Mouse (Mus musculus) ovary, postnatal 14 days (tissue): ENCODE results near the gene Tnp2.
"Not testable (repeated sequence)": the region's sequence is repeated elsewhere in the genome, so short reads cannot be mapped to it uniquely, and the experiment has no call there.

ENCODE experiments used
- DNase-seq: peaks from one replicate; pipeline ENCODE4 v3.0.0; 2022; ENCODE audit warnings: low spot score

Tnp2 gene

GRCm38 (mm10) chr16:10788271-10788670 is at the start of gene Tnp2:
Tnp2 (minus strand) TSS chr16:10788660.
- no peak for DNase-seq

GRCm38 (mm10) chr16:10837903-10838302 is 49.4 kb upstream of the Tnp2 start:
- DNase-seq: no peak

- no peak for DNase-seq
These were observed 48.8 kb upstream of the Tnp2 start for GRCm38 (mm10) chr16:10837250-10837649.

- no peak for DNase-seq
These were observed 47.9 kb upstream of the Tnp2 start for GRCm38 (mm10) chr16:10836388-10836787.

DNA sequence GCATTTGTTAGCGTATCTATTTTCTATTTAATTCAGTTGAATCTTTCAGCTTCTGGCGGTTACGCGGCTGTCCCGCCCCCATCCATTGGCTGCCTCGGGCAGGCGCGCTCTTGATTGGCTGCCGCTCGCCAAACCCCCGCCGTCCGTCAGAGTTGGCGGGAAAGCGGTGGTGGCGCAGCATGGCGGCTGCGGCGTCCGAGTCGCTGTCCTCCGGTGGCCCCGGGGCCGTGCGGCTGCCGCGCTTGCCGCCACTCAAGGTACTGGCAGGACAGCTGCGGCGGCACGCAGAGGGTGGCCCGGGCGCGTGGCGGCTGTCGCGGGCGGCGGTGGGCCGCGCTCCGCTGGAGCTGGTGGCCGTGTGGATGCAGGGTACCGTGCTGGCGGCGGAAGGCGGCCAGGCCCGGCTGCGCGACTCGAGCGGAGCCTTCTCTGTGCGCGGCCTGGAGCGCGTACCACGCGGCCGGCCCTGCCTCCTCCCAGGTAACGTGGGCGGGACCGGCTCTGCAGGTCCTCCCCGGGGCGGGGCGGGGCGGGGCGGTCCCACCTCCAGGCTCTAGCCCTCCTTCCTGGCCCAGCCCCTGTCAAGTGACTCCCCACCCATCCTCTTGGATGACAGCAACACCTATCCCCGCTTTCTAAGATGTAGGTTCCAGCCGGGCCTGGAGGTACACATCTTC is 46.6 kb upstream of the Tnp2 start, which contains the start of gene Rmi2:
TSS of gene Rmi2 (plus strand) at position 149 of the 677 bp plus-strand sequence.
- peak; percentile 73 for DNase-seq

DNA sequence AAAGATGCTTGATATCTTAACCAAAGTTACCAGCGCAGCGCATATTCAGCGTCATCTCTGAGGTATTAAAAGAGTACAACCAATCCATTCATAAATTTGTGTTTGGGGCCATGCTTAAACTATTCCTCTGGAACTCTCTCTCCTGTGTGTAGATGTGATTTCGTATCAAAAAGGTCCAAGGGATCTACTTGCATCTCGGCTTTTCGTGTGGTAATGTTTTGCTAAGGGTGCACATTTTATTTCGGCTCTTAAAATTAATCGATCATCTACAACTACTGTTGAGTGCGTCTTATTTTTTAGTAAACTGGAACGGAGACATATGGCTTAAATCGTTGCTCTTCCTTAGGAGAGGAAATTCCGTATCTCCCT is 46.1 kb upstream of the Tnp2 start:
- no peak for DNase-seq

- no peak for DNase-seq
These were observed 40.0 kb upstream of the Tnp2 start for GRCm38 (mm10) chr16:10828461-10828805.

- no peak for DNase-seq
These were observed 39.5 kb upstream of the Tnp2 start for GRCm38 (mm10) chr16:10827766-10828460.

GRCm38 (mm10) chr16:10827269-10827668 is 38.8 kb upstream of the Tnp2 start:
- no peak for DNase-seq

DNA sequence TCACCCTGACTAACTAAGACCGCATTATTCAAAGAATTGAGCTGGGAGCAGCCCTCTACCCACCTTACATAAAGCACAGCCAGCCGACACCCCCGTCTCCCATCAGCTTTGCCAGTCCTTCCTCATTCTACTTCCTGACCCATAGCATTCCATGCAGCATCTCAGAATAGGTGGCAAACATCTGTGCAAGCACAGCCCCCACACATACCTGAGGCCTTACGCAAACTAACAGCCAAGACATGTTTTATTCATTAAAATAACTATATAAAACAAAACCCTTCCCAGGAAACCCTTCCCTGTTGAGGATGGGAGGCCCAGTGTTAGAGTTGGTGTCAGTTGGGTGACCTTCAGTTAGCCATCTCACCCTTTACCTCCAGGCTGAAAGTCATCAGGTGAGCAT is 37.4 kb upstream of the Tnp2 start:
- DNase-seq: no peak

GRCm38 (mm10) chr16:10824536-10824935 is 36.1 kb upstream of the Tnp2 start:
- no peak for DNase-seq

GRCm38 (mm10) chr16:10821387-10821786 is 32.9 kb upstream of the Tnp2 start:
- DNase-seq: no peak

- no peak for DNase-seq
These were observed 31.5 kb upstream of the Tnp2 start for GRCm38 (mm10) chr16:10819966-10820365.

DNA sequence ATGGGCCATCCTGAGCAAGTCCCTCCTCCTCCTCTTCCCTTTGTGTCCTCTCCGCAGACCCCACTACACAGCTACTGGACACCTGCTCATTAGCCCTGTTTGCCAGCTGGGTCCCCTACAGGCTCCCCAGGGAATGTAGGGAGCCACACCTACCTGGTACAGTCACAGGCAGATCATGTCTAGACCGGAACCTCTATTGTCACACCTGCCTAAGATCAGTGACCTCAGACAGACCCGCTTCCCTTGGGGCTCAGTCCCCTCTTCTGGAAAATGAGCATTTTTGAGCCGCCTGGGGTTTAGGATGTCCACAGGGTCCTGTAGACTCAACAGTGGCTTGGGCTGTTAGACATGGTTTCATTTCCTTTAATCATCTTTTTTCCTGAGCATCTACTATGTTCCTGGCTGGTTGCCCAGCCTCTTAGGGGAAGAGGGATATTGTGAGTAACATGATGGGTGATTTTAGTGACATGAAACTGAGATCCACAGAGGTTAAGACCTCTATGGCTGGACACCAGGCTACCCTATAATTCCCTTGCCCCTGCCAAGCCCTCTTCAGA is 30.2 kb upstream of the Tnp2 start:
- no peak for DNase-seq

- no peak for DNase-seq
These were observed 26.4 kb upstream of the Tnp2 start for GRCm38 (mm10) chr16:10814864-10815263.

DNA sequence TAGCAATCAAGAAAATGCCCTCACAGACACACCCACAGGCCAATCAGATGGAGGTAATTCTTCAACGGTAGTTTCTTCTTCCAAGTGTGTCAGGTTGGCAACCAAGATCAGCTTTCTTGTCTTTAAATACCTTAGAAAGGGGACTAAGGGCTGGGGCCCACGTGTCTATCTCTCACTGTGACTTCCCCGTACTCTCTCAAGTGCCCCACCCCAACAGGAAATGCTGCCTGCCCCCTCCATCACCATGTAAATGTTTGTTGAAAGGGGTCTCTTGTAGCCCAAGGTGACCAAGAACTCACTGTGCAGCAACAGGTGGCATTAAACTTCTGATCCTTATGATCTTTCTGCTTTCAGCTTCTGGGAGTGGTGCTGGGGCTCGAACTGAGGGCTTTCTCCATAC is 25.3 kb upstream of the Tnp2 start:
- DNase-seq: no peak

DNA sequence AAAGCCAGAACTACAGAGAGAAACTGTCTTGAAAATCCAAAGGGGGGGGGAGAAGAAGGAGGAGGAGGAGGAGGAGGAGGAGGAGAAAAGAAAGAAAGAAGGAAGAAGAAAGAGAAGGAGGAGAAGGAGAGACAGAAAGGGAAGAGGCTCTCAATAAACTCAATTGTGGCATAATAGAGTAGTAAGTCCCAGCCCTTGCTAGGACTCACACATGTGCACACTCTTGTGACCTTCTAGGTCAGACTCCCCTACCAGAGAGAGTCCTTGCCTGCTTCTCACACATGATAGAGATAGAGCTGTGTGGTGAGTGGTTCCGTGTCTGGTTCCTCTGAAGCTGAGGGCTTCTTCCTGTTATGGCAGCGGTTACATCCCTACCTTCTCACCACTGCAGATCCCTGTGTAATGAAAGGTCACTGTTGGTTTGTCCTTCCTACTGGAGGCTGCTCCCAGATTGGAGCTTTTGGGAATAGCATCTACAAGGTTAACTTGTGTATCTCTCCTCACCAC is 24.5 kb upstream of the Tnp2 start, which contains the start of gene Gm11172:
TSS of gene Gm11172 (plus strand) at position 51 of the 507 bp plus-strand sequence.
- DNase-seq: no peak

DNA sequence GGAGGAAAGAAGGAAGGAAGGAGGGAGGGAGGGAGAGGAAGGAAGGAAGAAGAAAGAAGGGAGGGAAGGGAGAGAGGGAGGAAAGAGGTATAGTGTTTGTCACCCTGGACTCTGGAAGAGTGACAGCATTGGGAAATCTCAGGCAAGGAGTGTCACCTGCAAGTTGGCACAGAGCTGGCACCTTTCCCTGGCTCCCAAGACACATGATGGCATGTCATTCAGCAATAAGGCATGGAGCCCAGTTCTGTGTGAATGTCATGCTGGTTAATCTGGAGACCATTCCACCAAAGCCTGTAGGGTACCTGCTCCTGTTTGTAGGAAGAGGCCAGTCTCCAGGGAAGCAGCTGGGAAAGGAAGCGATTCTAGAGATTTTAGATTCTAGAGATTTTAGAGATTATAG is 21.9 kb upstream of the Tnp2 start:
- no peak for DNase-seq

DNA sequence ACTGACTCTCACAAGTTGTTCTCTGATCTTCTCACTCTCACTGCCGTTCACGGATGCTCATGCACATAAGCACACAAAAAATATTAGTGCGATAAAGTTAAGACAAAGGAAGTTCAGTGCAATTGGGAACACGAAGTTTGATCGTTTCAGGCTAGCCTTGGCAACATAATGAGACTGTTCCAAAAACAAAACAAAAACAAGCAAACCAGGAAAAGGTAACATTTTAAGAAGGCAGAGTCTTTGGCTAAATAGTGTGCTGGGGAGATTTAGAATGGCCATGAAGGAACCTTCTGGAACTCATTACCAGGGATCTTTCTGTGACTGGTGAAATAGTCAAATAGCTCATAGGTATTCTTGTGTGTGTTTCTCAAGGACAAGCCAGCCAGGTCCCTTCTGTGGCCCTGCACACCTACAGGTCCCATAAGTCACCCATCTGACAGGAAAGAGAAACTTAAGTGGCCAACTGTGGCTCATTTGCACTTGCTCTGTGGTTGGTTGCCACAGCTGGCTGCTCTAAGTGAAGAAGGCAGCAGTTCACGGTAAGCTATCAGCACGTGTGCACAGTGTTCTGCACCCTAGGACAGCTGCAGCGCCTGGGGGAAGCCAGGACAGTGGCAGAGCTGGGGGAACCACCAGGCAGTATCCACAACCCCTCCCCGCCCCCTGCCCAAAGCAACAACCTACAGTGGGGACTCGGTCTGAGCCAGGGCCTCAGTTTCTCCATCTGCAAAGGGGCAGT is 17.5 kb upstream of the Tnp2 start, which contains the start of gene Prm1:
TSS of gene Prm1 (minus strand) at position 51 of the 739 bp plus-strand sequence.
- DNase-seq: no peak

- not testable (repeated sequence) for DNase-seq
These were observed 14.0 kb upstream of the Tnp2 start for GRCm38 (mm10) chr16:10802420-10802819.

DNA sequence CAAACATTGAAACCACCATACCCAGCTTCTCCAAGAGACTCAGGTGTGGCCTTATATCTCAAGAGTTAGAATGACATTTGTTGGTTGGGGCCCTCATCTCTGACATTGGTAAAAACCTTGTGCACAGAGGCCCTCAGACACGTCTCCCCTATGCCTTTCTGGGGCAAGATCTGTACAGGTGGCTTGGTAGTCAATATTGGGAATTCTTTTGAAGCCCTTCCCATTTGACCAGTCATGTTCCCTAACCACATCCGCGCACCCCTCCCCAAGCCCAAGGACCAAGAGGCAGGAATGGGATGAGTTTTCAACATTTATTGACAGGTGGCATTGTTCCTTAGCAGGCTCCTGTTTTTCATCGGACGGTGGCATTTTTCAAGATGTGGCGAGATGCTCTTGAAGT is 7.6 kb upstream of the Tnp2 start, which contains the start of gene Prm2:
TSS of gene Prm2 (minus strand) at position 101 of the 400 bp plus-strand sequence.
- no peak for DNase-seq

DNA sequence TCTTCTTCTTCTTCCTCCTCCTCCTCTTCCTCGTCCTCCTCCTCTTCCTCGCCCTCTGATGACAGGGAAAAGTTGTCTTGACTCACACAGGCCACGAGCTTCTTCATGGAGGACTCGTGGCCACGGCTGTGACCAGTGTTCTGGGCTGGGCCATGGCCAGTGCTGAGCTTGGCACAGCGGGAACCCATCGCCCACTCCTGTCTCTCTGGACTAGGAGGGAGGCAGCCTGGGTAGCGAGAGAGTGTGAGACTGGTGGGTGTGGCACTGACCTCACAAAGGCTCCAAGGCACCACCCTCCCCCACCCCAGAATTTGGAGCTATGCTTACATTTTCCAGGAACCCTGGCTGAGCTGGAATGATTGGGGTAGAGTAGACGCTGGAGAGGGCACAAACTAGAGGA is 2.2 kb upstream of the Tnp2 start, which contains the start of gene Prm3:
TSS of gene Prm3 (minus strand) at position 213 of the 400 bp plus-strand sequence.
- no peak for DNase-seq
